Mouse (Mus musculus) heart, adult 2 months (tissue): ENCODE results near the gene Cd81. TPM values are rescaled to one million over a fixed set of nuclear protein-coding genes. Genes with fewer than 3 reads are reported as not detected.

Experiments
- DNase-seq, 2 experiments: peaks; one replicate each; pipeline ENCODE4 v3.0.0; 2021
- H3K27ac ChIP-seq: fragments of 200-600 bp; 2 replicates; pipeline ENCODE4 v1.8.1; 2022
- H3K27me3 ChIP-seq: fragments of 200-500 bp; 2 replicates; pipeline ENCODE4 v1.6.1; 2012; ENCODE audit warnings: mild to moderate bottlenecking, low read length, inconsistent platforms, mixed read lengths; ENCODE audit not compliant: control insufficient read depth, insufficient read depth
- H3K36me3 ChIP-seq: fragments of 200-500 bp; 2 replicates; pipeline ENCODE4 v1.6.1; 2012; ENCODE audit warnings: low read length, inconsistent platforms; ENCODE audit not compliant: control insufficient read depth, insufficient read depth
- H3K4me1 ChIP-seq: fragments of 200-500 bp; 2 replicates; pipeline ENCODE4 v1.6.1; 2011; ENCODE audit warnings: low read length; ENCODE audit not compliant: control insufficient read depth, insufficient read depth
- H3K4me3 ChIP-seq: fragments of 200-600 bp; 2 replicates; pipeline ENCODE4 v1.8.1; 2022
- H3K79me2 ChIP-seq: fragments of 200-500 bp; replicated peaks from 2 replicates; pipeline ENCODE4 v1.6.1; 2012; ENCODE audit warnings: mild to moderate bottlenecking, inconsistent platforms, low read length, moderate library complexity, mixed read lengths; ENCODE audit not compliant: control insufficient read depth, insufficient read depth
- H3K9ac ChIP-seq: fragments of 200-500 bp; 2 replicates; pipeline ENCODE4 v1.6.1; 2012; ENCODE audit warnings: low read depth, mild to moderate bottlenecking, control low read depth, inconsistent platforms, low read length, mixed read lengths
- CTCF ChIP-seq: fragments of 200-600 bp; IDR thresholded peaks from 2 replicates; pipeline ENCODE4 v1.8.1; 2022; ENCODE audit warnings: antibody characterized with exemption, mild to moderate bottlenecking, moderate library complexity
- EP300 ChIP-seq: fragments of 200-500 bp; IDR thresholded peaks from 2 replicates; pipeline ENCODE4 v1.6.1; 2011; ENCODE audit warnings: low read depth, low read length, control low read depth; ENCODE audit not compliant: insufficient read depth
- POLR2A ChIP-seq: fragments of 200-500 bp; IDR thresholded peaks from 2 replicates; pipeline ENCODE4 v1.6.1; 2011; ENCODE audit warnings: mild to moderate bottlenecking, low read depth, low read length, control low read depth; ENCODE audit not compliant: insufficient read depth
- WGBS: fragments of 180-500 bp; shearing (Covaris S2); methylation state at CpG from one replicate; pipeline ENCODE4 v1.1.7; 2018; 5-methylcytosine and 5-hydroxymethylcytosine counted together
- intact Hi-C: fragments of 180-260 bp; cut with DNase I; formaldehyde crosslinking; loops from one replicate; pipeline ENCODE4 v1.15.1; 2025
- polyA plus RNA-seq: library from polyadenylated mRNA; depleted of rRNA; stranded (reverse); fragments of >200 nt; gene quantifications from 2 replicates; pipeline ENCODE4 v1.2.3, GENCODE M21; 2012
- total RNA-seq, 2 experiments: library from RNA; stranded (reverse); gene quantifications; 2 replicates each; pipeline ENCODE4 v1.2.3; 2021

The Cd81 gene
- total and polyA plus RNA-seq, 3 experiments: 424 to 641 (median 434) TPM

DNA sequence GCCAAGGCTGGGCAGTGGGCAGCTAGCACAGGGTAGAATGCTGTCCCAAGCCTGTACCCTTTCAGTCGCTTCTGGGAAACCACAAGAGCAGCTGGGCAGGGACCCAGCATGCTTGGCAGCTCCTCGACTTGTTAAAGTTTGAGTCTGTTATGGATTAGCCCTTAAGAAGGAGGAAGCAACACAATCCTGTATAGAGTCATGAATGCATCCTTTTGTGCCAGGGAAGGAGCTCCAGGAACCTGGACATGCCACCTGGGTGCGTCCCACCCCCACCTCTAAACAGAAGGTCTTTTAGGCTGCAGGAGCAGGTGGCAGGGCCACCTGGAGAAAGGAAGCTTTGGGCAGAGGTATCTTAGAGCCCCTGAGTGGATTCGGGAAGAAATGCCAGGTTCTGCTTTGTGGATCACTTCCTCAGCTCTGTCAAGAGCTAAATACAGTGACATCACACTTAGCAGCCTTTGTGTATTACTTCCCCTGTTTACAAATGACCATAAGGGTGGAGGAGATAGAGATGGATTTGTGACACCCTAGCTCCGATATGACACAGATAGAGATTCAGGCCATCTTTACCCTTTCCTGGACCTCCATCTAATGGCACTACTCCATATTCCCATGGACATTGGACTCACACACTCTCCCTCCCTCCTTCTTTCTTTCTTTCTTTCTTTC is 6.8 kb downstream of the Cd81 start:
- DNase-seq: peak; percentile 68 to 72
- Histone ChIP-seq H3K4me1 (peaks cover 58% of the 10 kb centered on the region), H3K4me3 (0 out of 2 replicates have a peak overlapping the region, but pooled peaks have one; percentile 28), H3K79me2 (peaks cover 5% of the 10 kb centered on the region), H3K36me3 (peaks cover 28% of the 10 kb centered on the region), H3K27me3 (no peaks in the 10 kb centered on the region), H3K9ac (no peak overlapping the region), H3K27ac (peak overlapping the region; percentile 92)
- 10% methylated on average over 5 of the region's 5 CpGs for WGBS
- intact Hi-C loops: loop anchor here (2.0 kb wide), 2 partner anchors 17 to 27 kb away; no protein-coding TSS in a partner anchor
- TF ChIP-seq CTCF (no peak), POLR2A (no peak), EP300 (no peak)

DNA sequence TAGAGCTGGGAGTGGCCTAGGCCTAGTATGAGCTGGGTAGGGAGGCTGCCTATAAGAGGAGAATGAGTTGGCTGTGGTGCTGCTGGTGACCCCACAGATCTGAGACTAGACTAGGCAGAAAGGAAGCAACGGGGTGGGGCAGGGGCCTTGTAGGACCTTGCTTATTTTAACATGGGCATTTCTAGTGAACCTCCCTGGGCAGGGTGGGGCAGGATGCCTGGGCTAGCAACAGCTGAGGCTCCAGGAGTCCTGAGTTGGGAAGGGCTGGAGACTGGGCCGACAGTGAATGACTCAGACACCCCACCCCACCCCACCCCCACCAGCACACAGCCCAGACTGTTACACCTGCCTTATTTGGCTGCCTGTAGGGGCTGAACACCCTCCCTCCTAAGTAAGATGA is 10.2 kb downstream of the Cd81 start:
- H3K4me1 ChIP-seq: peaks cover 39% of the 10 kb centered on the region
- WGBS: 35% methylated on average over 2 of the region's 2 CpGs
- intact Hi-C loops: no loop called here
- H3K79me2 ChIP-seq: no peaks in the 10 kb centered on the region
- DNase-seq: peak in 1 of 2 experiments; percentile 42
- no peak overlapping the region for H3K4me3 ChIP-seq
- no peak overlapping the region for H3K9ac ChIP-seq
- no peaks in the 10 kb centered on the region for H3K27me3 ChIP-seq
- no peak for TF ChIP-seq CTCF
- TF ChIP-seq POLR2A: no peak
- no peak for TF ChIP-seq EP300
- peak overlapping the region; percentile 48 for H3K27ac ChIP-seq
- peaks cover 20% of the 10 kb centered on the region for H3K36me3 ChIP-seq

DNA sequence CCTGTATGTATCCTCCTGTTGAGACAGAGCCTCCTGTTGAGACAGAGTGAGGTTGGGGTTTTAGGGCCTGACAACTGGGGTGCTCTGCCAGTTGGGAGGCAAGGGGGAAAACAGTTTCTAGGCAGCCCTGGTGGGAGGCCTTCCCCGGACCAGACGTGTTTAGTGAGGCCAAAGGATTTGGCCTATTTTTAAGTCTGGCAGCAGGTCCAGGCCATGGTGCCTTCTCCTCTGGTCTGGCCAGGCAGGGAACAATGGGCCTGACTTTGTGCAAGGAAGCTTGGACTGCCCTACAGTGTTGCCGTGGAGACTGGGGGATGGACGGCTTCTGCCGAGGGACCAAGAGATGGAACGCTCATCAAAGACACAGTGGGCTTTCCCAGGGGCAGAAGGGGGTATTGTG is 11.7 kb downstream of the Cd81 start:
- TF ChIP-seq EP300 (no peak), POLR2A (no peak), CTCF (no peak)
- Histone ChIP-seq H3K27me3 (no peaks in the 10 kb centered on the region), H3K36me3 (peaks cover 19% of the 10 kb centered on the region), H3K9ac (no peak overlapping the region), H3K79me2 (no peaks in the 10 kb centered on the region), H3K4me1 (peaks cover 27% of the 10 kb centered on the region), H3K27ac (no peak overlapping the region; the same call in 1 of the 2 replicates), H3K4me3 (no peak overlapping the region)
- intact Hi-C loops: no loop called here
- no peak for DNase-seq
- WGBS: 32% methylated on average over 6 of the region's 6 CpGs

DNA sequence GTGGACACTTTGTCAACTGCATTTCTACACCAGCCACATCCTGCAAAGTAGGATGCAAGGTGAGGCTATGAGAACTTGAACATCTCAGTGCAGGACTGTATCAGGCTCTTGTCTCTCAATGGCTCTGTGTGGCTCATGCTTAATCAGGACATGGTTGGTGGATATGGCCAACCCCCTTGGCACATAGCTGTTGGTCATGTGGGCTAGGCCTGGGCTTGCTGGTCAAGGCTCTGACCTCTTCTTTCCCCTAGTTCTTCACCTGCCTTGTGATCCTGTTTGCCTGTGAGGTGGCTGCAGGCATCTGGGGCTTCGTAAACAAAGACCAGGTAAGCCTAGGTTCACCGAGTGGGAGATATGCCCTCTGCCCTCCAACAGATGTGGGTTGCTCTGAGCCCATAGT is 13.2 kb downstream of the Cd81 start:
- H3K9ac ChIP-seq: no peak overlapping the region
- DNase-seq: no peak
- WGBS: 89% methylated on average over 2 of the region's 2 CpGs
- no peak for TF ChIP-seq CTCF
- no peak for TF ChIP-seq POLR2A
- no peak for TF ChIP-seq EP300
- intact Hi-C loops: no loop called here
- peaks cover 20% of the 10 kb centered on the region for H3K4me1 ChIP-seq
- H3K27ac ChIP-seq: no peak overlapping the region
- no peak overlapping the region for H3K4me3 ChIP-seq
- H3K79me2 ChIP-seq: no peaks in the 10 kb centered on the region
- peaks cover 13% of the 10 kb centered on the region for H3K36me3 ChIP-seq
- no peaks in the 10 kb centered on the region for H3K27me3 ChIP-seq

DNA sequence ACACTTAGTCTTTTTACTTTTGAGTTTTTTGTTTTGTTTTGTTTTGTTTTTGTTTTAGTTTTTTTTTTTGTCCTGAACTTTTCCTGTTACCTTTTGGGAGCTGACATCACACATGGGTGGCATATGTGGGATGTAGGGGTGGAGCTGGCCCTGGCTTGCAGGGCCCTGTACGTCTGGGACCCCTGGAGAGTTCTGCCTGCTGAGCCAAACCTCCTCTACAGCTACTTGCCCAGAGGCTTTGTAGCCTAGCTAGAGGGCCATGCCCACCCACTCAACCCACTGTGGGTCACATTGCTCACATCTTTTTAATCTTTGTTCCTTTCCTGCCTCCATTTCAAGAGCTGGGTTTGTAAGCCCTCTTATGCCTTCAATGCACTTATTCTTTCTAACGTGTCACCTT is 14.9 kb downstream of the Cd81 start:
- Histone ChIP-seq H3K4me3 (no peak overlapping the region), H3K27me3 (no peaks in the 10 kb centered on the region), H3K36me3 (peaks cover 7% of the 10 kb centered on the region), H3K4me1 (peaks cover 13% of the 10 kb centered on the region), H3K27ac (no peak overlapping the region), H3K9ac (no peak overlapping the region), H3K79me2 (no peaks in the 10 kb centered on the region)
- WGBS: 37% methylated on average over 2 of the region's 2 CpGs
- TF ChIP-seq POLR2A: no peak
- TF ChIP-seq EP300: no peak
- TF ChIP-seq CTCF: no peak
- intact Hi-C loops: no loop called here
- DNase-seq: no peak

DNA sequence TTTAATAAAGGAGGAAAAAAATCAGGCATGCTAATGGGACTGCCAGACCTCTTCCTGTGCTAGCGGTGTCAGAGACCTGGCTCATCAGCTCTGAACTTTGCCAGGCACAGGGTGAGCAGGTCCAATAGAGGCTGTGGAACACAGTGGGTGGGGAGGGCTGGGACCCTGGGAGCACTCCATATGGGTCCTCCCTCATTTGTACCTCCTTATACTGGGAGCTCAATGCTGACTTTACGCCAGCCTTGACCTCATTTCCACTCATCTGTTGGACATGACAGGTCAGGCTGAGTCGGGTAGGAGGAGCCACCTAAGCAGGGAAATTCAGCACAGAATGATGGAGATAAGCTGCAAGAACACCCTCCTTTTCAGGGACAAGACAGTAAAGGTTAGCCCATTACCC is 15.4 kb downstream of the Cd81 start:
- intact Hi-C loops: loop anchor here (2.0 kb wide), 2 partner anchors 13 to 27 kb away; no protein-coding TSS in a partner anchor
- Histone ChIP-seq H3K9ac (no peak overlapping the region), H3K36me3 (peaks cover 7% of the 10 kb centered on the region), H3K79me2 (no peaks in the 10 kb centered on the region), H3K27ac (peak overlapping the region; percentile 9; the same call in 1 of the 2 replicates), H3K4me3 (no peak overlapping the region), H3K27me3 (no peaks in the 10 kb centered on the region), H3K4me1 (peaks cover 12% of the 10 kb centered on the region)
- DNase-seq: no peak
- WGBS: 43% methylated on average over 3 of the region's 3 CpGs
- TF ChIP-seq CTCF: no peak
- TF ChIP-seq POLR2A: no peak
- TF ChIP-seq EP300: no peak
